Mouse (Mus musculus) limb, embryonic 14.5 days (tissue): ENCODE data around the gene Agps. TPM values are rescaled to one million over a fixed set of nuclear protein-coding genes. Genes with fewer than 3 reads are reported as not detected.
A peak's percentile ranks its signal among the peaks of the same experiment; 100 is the strongest.

Experiments
- ATAC-seq: fragments of 200-750 bp; cut with Nextera tagmentation; 2 replicates; pipeline ENCODE4 v1.8.0; 2017; ENCODE audit warnings: low read depth, moderate number of reproducible peaks, moderate TSS enrichment; ENCODE audit not compliant: low FRiP score
- DNase-seq: peaks from one replicate; pipeline ENCODE4 v3.0.0-alpha.2; 2015; ENCODE audit warnings: low spot score
- H3K27ac ChIP-seq: fragments of 300-500 bp; sonication (generic); replicated peaks from 2 replicates; pipeline ENCODE4 v1.5.1; 2014; ENCODE audit warnings: low read depth, mild to moderate bottlenecking, low read length, moderate library complexity, mixed read lengths
- H3K27me3 ChIP-seq: fragments of 300-500 bp; sonication (generic); 2 replicates; pipeline ENCODE4 v1.6.1; 2014; ENCODE audit warnings: low read length, mixed read lengths; ENCODE audit not compliant: control insufficient read depth, insufficient read depth
- H3K36me3 ChIP-seq: fragments of 300-500 bp; sonication (generic); 2 replicates; pipeline ENCODE4 v1.6.1; 2014; ENCODE audit warnings: mild to moderate bottlenecking, low read length, moderate library complexity, mixed read lengths; ENCODE audit not compliant: control insufficient read depth, insufficient read depth
- H3K4me1 ChIP-seq: fragments of 300-500 bp; sonication (generic); 2 replicates; pipeline ENCODE4 v1.6.1; 2014; ENCODE audit warnings: antibody characterized with exemption, low read length, mixed read lengths; ENCODE audit not compliant: control insufficient read depth, insufficient read depth
- H3K4me2 ChIP-seq: fragments of 300-500 bp; sonication (generic); replicated peaks from 2 replicates; pipeline ENCODE4 v1.6.1; 2014; ENCODE audit warnings: low read depth, mild to moderate bottlenecking, low read length, moderate library complexity; ENCODE audit not compliant: severe bottlenecking
- H3K4me3 ChIP-seq: fragments of 300-500 bp; sonication (generic); replicated peaks from 2 replicates; pipeline ENCODE4 v1.5.1; 2014; ENCODE audit warnings: low read length
- H3K9ac ChIP-seq: fragments of 300-500 bp; sonication (generic); 2 replicates; pipeline ENCODE4 v1.6.1; 2014; ENCODE audit warnings: mild to moderate bottlenecking, low read depth, low read length, moderate library complexity; ENCODE audit not compliant: severe bottlenecking
- H3K9me3 ChIP-seq: fragments of 300-500 bp; sonication (generic); 2 replicates; pipeline ENCODE4 v1.6.1; 2016; ENCODE audit warnings: low read length; ENCODE audit not compliant: control insufficient read depth
- POLR2A ChIP-seq: fragments of 200-500 bp; IDR thresholded peaks from 2 replicates; pipeline ENCODE4 v1.8.0; 2012; ENCODE audit warnings: inconsistent platforms, mild to moderate bottlenecking, moderate library complexity, borderline replicate concordance; ENCODE audit not compliant: insufficient read depth, insufficient read length; ENCODE audit errors: extremely low read depth
- WGBS: fragments of 180-500 bp; shearing (Covaris S2); extraction: QIAGEN DNeasy Blood & Tissue Kit; methylation state at CpG from one replicate; pipeline ENCODE4 v1.1.7; 2014; 5-methylcytosine and 5-hydroxymethylcytosine counted together
- polyA plus RNA-seq, 2 experiments: library from polyadenylated mRNA; depleted of rRNA in 1 of 2; stranded (reverse) in 1 of 2; unstranded in 1 of 2; fragments of >200 nt; fragmentation: Nextera tagmentation in 1 of 2; extraction: Ambion mirVana in 1 of 2; gene quantifications; 2 replicates each; pipeline versions ENCODE4 v1.2.1 to v1.2.3; 2012 to 2014

The Agps gene
- polyA plus RNA-seq, 2 experiments, result 17.0 to 27.5 TPM

DNA sequence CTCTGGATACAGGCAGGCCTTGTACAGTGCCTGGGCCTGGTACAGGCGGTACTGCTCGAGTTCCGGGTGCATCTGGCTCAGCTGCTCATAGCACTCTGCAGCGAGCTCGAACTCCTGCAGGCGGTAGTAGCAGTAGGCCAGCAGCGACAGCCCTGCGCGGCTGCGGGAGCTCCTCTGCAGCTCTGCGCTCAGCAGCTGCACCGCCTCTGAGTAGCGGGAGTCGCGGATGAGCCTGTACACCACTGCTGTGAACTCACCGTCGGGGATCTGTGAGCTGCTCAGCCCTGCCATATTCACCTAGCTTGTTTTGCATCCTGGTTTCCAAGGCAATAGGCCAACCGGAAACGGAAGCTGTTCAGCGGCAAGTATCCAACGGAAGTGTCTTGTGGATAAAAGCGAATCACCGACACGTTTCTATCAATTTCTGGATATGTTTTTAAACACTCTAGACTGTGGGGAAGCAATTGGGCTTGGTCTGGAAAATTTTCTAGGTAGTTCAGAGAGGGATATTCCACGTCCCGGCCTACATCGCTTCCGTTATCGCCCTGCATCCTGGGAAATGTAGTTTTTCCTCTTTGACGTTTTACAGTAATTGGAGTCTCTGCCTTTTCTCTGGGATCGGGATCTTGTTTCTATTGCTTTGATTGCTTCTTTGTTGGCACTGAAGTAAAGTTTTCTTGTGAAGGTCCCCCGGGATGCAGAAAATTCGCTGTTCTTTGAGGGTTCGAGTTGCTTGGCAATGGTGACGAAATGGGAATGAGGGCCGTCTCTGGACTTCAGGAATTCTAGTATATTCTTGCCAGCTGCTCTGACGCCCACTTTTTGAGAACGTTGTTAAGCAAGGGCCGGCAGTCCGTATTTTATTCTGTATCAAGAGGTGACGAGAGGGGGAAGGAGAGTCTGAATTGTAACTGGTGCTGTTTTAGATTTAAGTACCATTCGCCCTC, 106.4 kb downstream of the Agps start, which contains the start of gene Ttc30b:
Gene Ttc30b (minus strand): TSS at position 469 of the 947 bp plus-strand sequence.
- WGBS, result 2% methylated on average over 35 of the region's 42 CpGs
- Histone ChIP-seq H3K36me3 (no peaks in the 10 kb centered on the region), H3K4me1 (peaks cover 8% of the 10 kb centered on the region), H3K27me3 (no peaks in the 10 kb centered on the region), H3K9me3 (no peaks in the 10 kb centered on the region), H3K9ac (peak within 1 kb of the TSS; percentile 67), H3K4me3 (peak within 1 kb of the TSS; percentile 47), H3K4me2 (peak within 1 kb of the TSS; percentile 48), H3K27ac (peak within 1 kb of the TSS; percentile 92)
- no peak for TF ChIP-seq POLR2A
- ATAC-seq (peak; percentile 91), DNase-seq (peak; percentile 83)

DNA sequence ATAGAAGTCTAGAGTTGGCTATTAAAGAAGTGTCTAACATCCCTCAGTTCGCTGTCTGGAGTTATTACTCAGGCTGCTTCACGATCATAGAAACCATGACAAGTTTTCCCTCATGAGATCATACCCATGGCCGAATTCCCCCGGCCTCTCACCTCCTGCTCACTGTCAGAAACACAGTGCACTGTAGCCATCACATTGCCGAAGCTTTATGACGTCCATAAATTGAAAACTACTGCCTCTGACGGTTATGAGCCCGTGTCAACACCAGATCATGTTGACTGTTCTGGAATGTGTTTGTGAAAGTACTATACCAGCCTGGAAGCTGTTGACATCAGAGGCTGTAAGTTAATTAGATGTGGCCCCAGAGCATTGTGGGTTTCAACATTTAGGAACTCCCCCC, 118.7 kb downstream of the Agps start:
- Histone ChIP-seq H3K4me1 (no peaks in the 10 kb centered on the region), H3K36me3 (no peaks in the 10 kb centered on the region), H3K9ac (no peak overlapping the region), H3K27ac (no peak overlapping the region), H3K4me3 (no peak overlapping the region), H3K27me3 (no peaks in the 10 kb centered on the region), H3K9me3 (no peaks in the 10 kb centered on the region), H3K4me2 (no peak overlapping the region)
- no peak for TF ChIP-seq POLR2A
- DNase-seq, result no peak
- 28% methylated on average over 8 of the region's 8 CpGs for WGBS
- no peak for ATAC-seq

GRCm38 (mm10) chr2:75953320-75953719, 121.3 kb downstream of the Agps start:
- H3K4me1 ChIP-seq, result peaks cover 9% of the 10 kb centered on the region
- H3K27me3 ChIP-seq, result no peaks in the 10 kb centered on the region
- ATAC-seq (no peak), DNase-seq (no peak)
- TF ChIP-seq POLR2A, result no peak
- no peak overlapping the region for H3K27ac ChIP-seq
- H3K4me3 ChIP-seq, result no peak overlapping the region
- 93% methylated on average over 5 of the region's 5 CpGs for WGBS
- no peak overlapping the region for H3K4me2 ChIP-seq
- no peak overlapping the region for H3K9ac ChIP-seq
- no peaks in the 10 kb centered on the region for H3K9me3 ChIP-seq
- H3K36me3 ChIP-seq, result no peaks in the 10 kb centered on the region

GRCm38 (mm10) chr2:75955709-75956108, 123.7 kb downstream of the Agps start:
- WGBS, result 57% methylated on average over 14 of the region's 14 CpGs
- Histone ChIP-seq H3K4me2 (no peak overlapping the region), H3K4me1 (peaks cover 31% of the 10 kb centered on the region), H3K9ac (no peak overlapping the region), H3K27ac (no peak overlapping the region), H3K36me3 (no peaks in the 10 kb centered on the region), H3K4me3 (no peak overlapping the region), H3K27me3 (no peaks in the 10 kb centered on the region), H3K9me3 (no peaks in the 10 kb centered on the region)
- TF ChIP-seq POLR2A, result no peak
- ATAC-seq (no peak), DNase-seq (no peak)

GRCm38 (mm10) chr2:75959183-75959849, 127.3 kb downstream of the Agps start:
- peak overlapping the region; percentile 41 for H3K4me2 ChIP-seq
- TF ChIP-seq POLR2A, result no peak
- peak overlapping the region; percentile 79 for H3K27ac ChIP-seq
- H3K4me3 ChIP-seq, result peak overlapping the region; percentile 10; the same call in 1 of the 2 replicates
- DNase-seq, result no peak
- no peaks in the 10 kb centered on the region for H3K9me3 ChIP-seq
- no peaks in the 10 kb centered on the region for H3K36me3 ChIP-seq
- peaks cover 54% of the 10 kb centered on the region for H3K4me1 ChIP-seq
- no peak overlapping the region for H3K9ac ChIP-seq
- whole genome bisulfite sequencing, result 2% methylated on average over 18 of the region's 18 CpGs
- no peaks in the 10 kb centered on the region for H3K27me3 ChIP-seq
- peak; percentile 74 for ATAC-seq
